Mouse (Mus musculus): ENCODE results near the gene Zswim3. TPM values are rescaled to one million over a fixed set of nuclear protein-coding genes. Genes with fewer than 3 reads are reported as not detected.

The Zswim3 gene
- polyA plus RNA-seq, 1 experiment from 2014 or later: 6.4 TPM

DNA sequence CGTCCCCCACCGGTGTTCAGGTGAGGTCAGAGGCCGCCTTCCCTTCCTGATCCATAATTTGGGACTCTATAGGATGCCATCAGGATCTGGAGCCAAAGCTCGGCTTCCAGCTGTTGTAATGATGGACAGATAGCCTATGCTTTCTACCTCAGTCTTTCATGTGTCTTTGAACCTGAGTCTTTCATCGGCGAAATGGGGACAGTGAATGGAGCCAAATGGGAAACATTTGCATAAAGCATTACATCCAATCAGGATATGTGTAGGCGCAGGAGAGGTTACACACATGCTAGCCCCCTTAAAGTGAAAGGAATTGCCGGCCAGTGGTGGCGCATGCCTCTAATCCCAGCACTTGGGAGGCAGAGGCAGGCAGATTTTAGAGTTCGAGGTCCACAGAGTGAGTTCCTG is 18.3 kb downstream of the Zswim3 start:
- Histone ChIP-seq H3K4me2 (ENCODE audit: low read depth, low read length) (peak overlapping the region; percentile 55), H3K36me3 (ENCODE audit: control insufficient read depth, insufficient read depth, low read length) (peaks cover 44% of the 10 kb centered on the region), H3K9me3 (ENCODE audit: control insufficient read depth, low read length) (no peaks in the 10 kb centered on the region), H3K27ac (replicated peaks; ENCODE audit: low read depth, low read length) (peak overlapping the region; percentile 79), H3K4me3 (ENCODE audit: low read depth, low read length) (peak overlapping the region; percentile 67), H3K4me1 (ENCODE audit: control insufficient read depth, insufficient read depth, low read length) (peaks cover 3% of the 10 kb centered on the region), H3K27me3 (replicated peaks; ENCODE audit: control insufficient read depth, insufficient read depth, low read length) (no peaks in the 10 kb centered on the region), H3K9ac (ENCODE audit: low read depth, low read length) (peak overlapping the region; percentile 69)
- ATAC-seq (ENCODE audit: low read depth) (peak; percentile 67), DNase-seq (ENCODE audit: low spot score) (peak; percentile 72)
- 3% methylated on average over 10 of the region's 10 CpGs for WGBS

DNA sequence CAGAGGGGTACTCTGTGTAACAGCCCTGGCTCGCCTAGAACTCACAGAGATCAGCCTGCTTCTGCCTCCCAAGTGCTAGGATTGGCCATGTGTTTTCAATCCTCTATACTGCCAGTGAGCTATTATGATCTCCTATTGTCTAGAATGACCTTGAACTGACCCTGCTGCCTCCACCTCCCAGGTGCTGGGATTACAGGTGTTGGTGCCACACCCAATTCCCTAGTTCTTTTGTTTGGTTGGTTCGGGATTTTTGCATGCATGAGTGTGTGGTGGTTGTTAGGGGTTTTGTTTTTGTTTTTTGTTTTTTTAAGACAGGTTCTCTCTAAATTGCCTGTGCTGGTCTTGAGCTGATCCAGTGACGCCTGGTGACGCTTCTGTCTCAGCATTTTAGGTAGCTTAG is 19.1 kb downstream of the Zswim3 start:
- Histone ChIP-seq H3K9me3 (ENCODE audit: control insufficient read depth, low read length) (no peaks in the 10 kb centered on the region), H3K36me3 (ENCODE audit: control insufficient read depth, insufficient read depth, low read length) (peaks cover 44% of the 10 kb centered on the region), H3K4me2 (ENCODE audit: low read depth, low read length) (peak overlapping the region; percentile 55), H3K4me3 (ENCODE audit: low read depth, low read length) (no peak overlapping the region), H3K27ac (replicated peaks; ENCODE audit: low read depth, low read length) (no peak overlapping the region), H3K9ac (ENCODE audit: low read depth, low read length) (no peak overlapping the region), H3K27me3 (replicated peaks; ENCODE audit: control insufficient read depth, insufficient read depth, low read length) (no peaks in the 10 kb centered on the region), H3K4me1 (ENCODE audit: control insufficient read depth, insufficient read depth, low read length) (peaks cover 3% of the 10 kb centered on the region)
- ATAC-seq (ENCODE audit: low read depth) (no peak), DNase-seq (ENCODE audit: low spot score) (no peak)
- WGBS: 95% methylated on average over 4 of the region's 4 CpGs

DNA sequence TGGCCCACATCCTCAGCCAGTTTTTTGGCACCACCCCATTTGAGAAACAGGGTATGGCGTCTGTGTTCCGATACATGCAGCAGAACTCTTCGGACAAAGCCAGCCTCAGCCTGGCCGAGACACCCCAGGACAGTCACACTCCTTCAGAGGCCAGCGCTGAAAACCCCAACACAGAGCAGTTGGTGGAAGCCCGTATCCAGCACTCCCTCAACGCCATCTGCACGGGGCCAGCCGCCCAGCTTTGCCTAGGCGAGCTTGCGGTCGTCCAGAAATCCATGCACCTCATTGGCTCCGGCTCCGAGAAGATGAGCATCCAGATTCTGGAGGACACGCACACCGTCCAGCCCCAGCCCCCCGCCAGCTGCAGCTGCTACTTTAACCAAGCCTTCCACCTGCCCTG is 20.6 kb downstream of the Zswim3 start:
- no peak overlapping the region for H3K27ac ChIP-seq (replicated peaks; ENCODE audit: low read depth, low read length)
- H3K9ac ChIP-seq (ENCODE audit: low read depth, low read length): no peak overlapping the region
- no peaks in the 10 kb centered on the region for H3K27me3 ChIP-seq (replicated peaks; ENCODE audit: control insufficient read depth, insufficient read depth, low read length)
- ATAC-seq (ENCODE audit: low read depth): no peak
- no peak overlapping the region for H3K4me3 ChIP-seq (ENCODE audit: low read depth, low read length)
- no peak overlapping the region for H3K4me2 ChIP-seq (ENCODE audit: low read depth, low read length)
- 95% methylated on average over 17 of the region's 17 CpGs for whole genome bisulfite sequencing
- peaks cover 3% of the 10 kb centered on the region for H3K4me1 ChIP-seq (ENCODE audit: control insufficient read depth, insufficient read depth, low read length)
- DNase-seq (ENCODE audit: low spot score): no peak
- peaks cover 41% of the 10 kb centered on the region for H3K36me3 ChIP-seq (ENCODE audit: control insufficient read depth, insufficient read depth, low read length)
- H3K9me3 ChIP-seq (ENCODE audit: control insufficient read depth, low read length): no peaks in the 10 kb centered on the region

DNA sequence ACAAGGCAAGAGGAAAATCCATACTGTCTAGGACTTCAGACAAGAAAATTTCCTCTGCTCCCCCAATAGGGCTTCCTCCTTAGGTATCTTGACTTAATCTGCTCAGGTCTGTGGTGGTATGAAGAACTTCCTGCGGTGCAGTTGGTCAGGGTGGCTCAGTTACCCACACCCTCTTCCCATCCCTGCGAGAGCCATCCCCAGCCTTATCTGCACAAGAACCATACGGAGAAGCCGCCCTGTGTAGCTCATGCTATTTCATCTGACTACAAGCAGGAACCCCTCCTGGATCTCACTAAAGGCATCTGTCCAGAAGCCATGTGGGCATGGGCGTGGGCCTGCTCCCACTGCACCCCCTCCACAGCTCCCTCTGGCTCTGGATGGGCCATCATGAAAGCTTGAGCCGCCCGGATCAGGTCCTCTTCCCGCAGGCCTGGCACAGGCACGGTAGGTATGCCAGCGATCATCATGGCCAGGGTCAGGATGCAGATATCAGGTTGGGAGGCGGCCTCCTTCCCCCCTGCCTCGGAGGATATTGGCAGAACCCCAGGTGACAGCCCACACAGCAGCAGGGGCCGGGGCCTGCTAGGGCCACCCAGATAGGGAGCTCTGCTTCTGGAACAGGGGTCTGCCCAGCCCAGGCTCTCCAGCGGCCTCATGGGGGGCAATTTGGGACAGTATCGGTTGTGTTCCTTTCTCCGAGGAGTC is 22.4 kb downstream of the Zswim3 start:
- H3K27me3 ChIP-seq (replicated peaks; ENCODE audit: control insufficient read depth, insufficient read depth, low read length): no peaks in the 10 kb centered on the region
- WGBS: 89% methylated on average over 16 of the region's 16 CpGs
- no peak overlapping the region for H3K4me2 ChIP-seq (ENCODE audit: low read depth, low read length)
- H3K4me1 ChIP-seq (ENCODE audit: control insufficient read depth, insufficient read depth, low read length): peaks cover 3% of the 10 kb centered on the region
- no peak overlapping the region for H3K9ac ChIP-seq (ENCODE audit: low read depth, low read length)
- no peak overlapping the region for H3K4me3 ChIP-seq (ENCODE audit: low read depth, low read length)
- no peaks in the 10 kb centered on the region for H3K9me3 ChIP-seq (ENCODE audit: control insufficient read depth, low read length)
- DNase-seq (ENCODE audit: low spot score) (no peak), ATAC-seq (ENCODE audit: low read depth) (no peak)
- peaks cover 32% of the 10 kb centered on the region for H3K36me3 ChIP-seq (ENCODE audit: control insufficient read depth, insufficient read depth, low read length)
- no peak overlapping the region for H3K27ac ChIP-seq (replicated peaks; ENCODE audit: low read depth, low read length)

DNA sequence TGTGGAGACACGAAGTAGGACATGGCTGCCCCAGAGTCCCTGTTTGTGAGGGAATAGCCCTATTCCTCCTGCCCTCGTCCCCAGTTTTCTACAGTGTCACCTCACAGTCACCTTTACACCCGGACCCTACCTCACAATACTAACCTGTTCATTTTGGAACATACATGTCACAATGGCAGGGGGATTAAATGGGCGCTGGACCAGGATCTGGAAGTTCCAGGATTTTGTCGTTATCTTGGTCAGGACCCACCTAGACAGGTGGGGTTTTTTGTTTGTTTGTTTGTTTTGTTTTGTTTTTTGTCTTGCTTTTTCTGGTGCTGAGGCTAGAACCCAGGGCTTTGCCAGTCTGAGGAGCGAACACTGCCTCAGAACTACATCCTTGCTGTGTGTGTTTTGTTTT is 23.5 kb downstream of the Zswim3 start, which contains the start of gene Spata25:
Gene Spata25, minus strand, starts transcription at position 101 of the 400 bp plus-strand sequence.
- H3K4me1 ChIP-seq (ENCODE audit: control insufficient read depth, insufficient read depth, low read length): peaks cover 4% of the 10 kb centered on the region
- H3K4me3 ChIP-seq (ENCODE audit: low read depth, low read length): no peak within 1 kb of the TSS
- H3K9ac ChIP-seq (ENCODE audit: low read depth, low read length): no peak within 1 kb of the TSS
- H3K36me3 ChIP-seq (ENCODE audit: control insufficient read depth, insufficient read depth, low read length): peaks cover 32% of the 10 kb centered on the region
- H3K27ac ChIP-seq (replicated peaks; ENCODE audit: low read depth, low read length): no peak within 1 kb of the TSS
- DNase-seq (ENCODE audit: low spot score): no peak
- H3K4me2 ChIP-seq (ENCODE audit: low read depth, low read length): no peak within 1 kb of the TSS
- no peak for ATAC-seq (ENCODE audit: low read depth)
- 82% methylated on average over 6 of the region's 6 CpGs for WGBS
- H3K9me3 ChIP-seq (ENCODE audit: control insufficient read depth, low read length): no peaks in the 10 kb centered on the region
- no peaks in the 10 kb centered on the region for H3K27me3 ChIP-seq (replicated peaks; ENCODE audit: control insufficient read depth, insufficient read depth, low read length)

DNA sequence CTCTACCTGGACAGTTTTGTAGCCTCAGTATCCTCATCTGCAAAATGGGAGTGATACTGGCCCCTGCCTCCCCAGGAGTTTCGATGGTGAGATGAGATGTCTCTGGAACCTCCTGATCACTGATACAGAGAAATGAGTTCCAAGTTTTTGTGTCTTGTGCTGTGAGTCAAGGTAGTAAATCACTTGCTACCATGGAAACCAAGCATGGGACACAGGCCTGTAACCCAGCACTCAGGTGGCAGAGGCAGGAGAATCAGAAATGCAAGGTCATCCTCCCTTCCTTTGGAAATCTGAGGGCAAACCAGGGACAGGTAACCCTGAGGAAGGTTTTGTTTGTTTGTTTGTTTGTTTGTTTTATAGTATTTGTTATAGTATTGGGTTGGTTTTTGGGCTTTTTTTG is 24.2 kb downstream of the Zswim3 start:
- no peak for ATAC-seq (ENCODE audit: low read depth)
- whole genome bisulfite sequencing: 100% methylated on average over 1 of the region's 1 CpGs

DNA sequence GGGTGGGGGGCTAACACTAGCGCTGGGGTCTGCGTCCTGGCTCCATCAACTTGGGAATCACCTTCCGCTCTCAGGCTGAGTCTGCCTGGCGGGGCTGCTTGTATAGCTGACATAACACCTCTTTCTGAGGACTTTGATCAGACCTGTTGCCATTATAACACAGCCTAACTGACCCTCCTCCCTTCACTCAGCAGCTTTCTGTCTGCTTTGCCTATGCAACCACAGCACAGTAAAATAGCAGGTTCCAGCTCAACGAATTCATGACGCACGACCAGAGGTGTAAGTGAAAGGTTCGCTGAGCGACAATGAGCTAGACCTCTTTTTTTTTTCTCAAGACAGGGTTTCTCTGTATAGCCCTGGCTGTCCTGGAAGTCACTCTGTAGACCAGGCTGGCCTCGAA is 26.1 kb downstream of the Zswim3 start:
- Histone ChIP-seq H3K4me1 (ENCODE audit: control insufficient read depth, insufficient read depth, low read length) (0 out of 2 replicates have a peak, but pooled peaks cover 4% of the 10 kb centered on the region), H3K4me3 (ENCODE audit: low read depth, low read length) (no peak overlapping the region), H3K9me3 (ENCODE audit: control insufficient read depth, low read length) (no peaks in the 10 kb centered on the region), H3K36me3 (ENCODE audit: control insufficient read depth, insufficient read depth, low read length) (peaks cover 18% of the 10 kb centered on the region), H3K27ac (replicated peaks; ENCODE audit: low read depth, low read length) (no peak overlapping the region), H3K4me2 (ENCODE audit: low read depth, low read length) (no peak overlapping the region), H3K27me3 (replicated peaks; ENCODE audit: control insufficient read depth, insufficient read depth, low read length) (no peaks in the 10 kb centered on the region), H3K9ac (ENCODE audit: low read depth, low read length) (no peak overlapping the region)
- 83% methylated on average over 10 of the region's 10 CpGs for WGBS
- DNase-seq (ENCODE audit: low spot score) (no peak), ATAC-seq (ENCODE audit: low read depth) (no peak)

More for the DNA sequence above, 24.2 kb downstream of the Zswim3 start:
- no peaks in the 10 kb centered on the region for H3K9me3 ChIP-seq (ENCODE audit: control insufficient read depth, low read length)
- H3K27ac ChIP-seq (replicated peaks; ENCODE audit: low read depth, low read length): no peak overlapping the region
- no peak for DNase-seq (ENCODE audit: low spot score)
- no peak overlapping the region for H3K4me2 ChIP-seq (ENCODE audit: low read depth, low read length)
- peaks cover 4% of the 10 kb centered on the region; the same call in 1 of the 2 replicates for H3K4me1 ChIP-seq (ENCODE audit: control insufficient read depth, insufficient read depth, low read length)
- H3K4me3 ChIP-seq (ENCODE audit: low read depth, low read length): no peak overlapping the region
- no peak overlapping the region for H3K9ac ChIP-seq (ENCODE audit: low read depth, low read length)
- no peaks in the 10 kb centered on the region for H3K27me3 ChIP-seq (replicated peaks; ENCODE audit: control insufficient read depth, insufficient read depth, low read length)
- H3K36me3 ChIP-seq (ENCODE audit: control insufficient read depth, insufficient read depth, low read length): peaks cover 32% of the 10 kb centered on the region

DNA sequence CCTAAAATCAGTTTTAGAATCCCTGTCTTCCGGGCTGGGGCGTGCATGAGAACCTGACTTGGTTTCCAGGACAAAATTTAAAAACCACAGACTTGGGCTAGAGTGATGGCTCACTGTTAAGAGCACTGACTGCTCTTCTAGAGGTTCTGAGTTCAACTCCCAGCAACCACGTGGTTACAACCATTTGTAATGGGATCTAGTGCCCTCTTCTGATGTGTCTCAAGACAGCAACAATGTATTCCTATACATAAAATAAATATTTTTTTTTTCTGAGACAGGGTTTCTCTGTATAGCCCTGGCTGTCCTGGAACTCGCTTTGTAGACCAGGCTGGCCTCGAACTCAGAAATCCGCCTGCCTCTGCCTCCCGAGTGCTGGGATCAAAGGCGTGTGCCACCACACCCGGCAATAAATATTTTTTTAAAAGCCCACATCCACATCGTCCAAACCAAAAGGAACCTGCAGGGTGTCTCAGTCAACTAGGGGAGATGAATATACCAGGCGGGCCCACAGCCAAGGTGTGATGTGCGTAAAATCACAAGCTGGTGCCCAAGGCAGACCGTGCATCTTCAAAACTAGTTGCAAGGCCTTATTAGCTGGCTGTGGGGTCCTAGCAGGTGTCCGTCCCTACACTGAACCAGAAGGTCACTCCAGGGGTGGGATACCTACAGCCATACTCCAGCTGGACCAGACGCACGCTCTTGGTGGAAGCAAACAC is 27.3 kb downstream of the Zswim3 start:
- Histone ChIP-seq H3K27me3 (replicated peaks; ENCODE audit: control insufficient read depth, insufficient read depth, low read length) (no peaks in the 10 kb centered on the region), H3K36me3 (ENCODE audit: control insufficient read depth, insufficient read depth, low read length) (peaks cover 6% of the 10 kb centered on the region), H3K4me1 (ENCODE audit: control insufficient read depth, insufficient read depth, low read length) (0 out of 2 replicates have a peak, but pooled peaks cover 4% of the 10 kb centered on the region), H3K9me3 (ENCODE audit: control insufficient read depth, low read length) (no peaks in the 10 kb centered on the region), H3K4me2 (ENCODE audit: low read depth, low read length) (peak overlapping the region; percentile 86), H3K27ac (replicated peaks; ENCODE audit: low read depth, low read length) (peak overlapping the region; percentile 87; the same call in 1 of the 2 replicates), H3K4me3 (ENCODE audit: low read depth, low read length) (peak overlapping the region; percentile 75), H3K9ac (ENCODE audit: low read depth, low read length) (peak overlapping the region; percentile 75)
- ATAC-seq (ENCODE audit: low read depth) (no peak), DNase-seq (ENCODE audit: low spot score) (peak; percentile 8)
- 59% methylated on average over 16 of the region's 16 CpGs for WGBS
